Mouse (Mus musculus): ENCODE results near the gene Rarb.

Gene Rarb

DNA sequence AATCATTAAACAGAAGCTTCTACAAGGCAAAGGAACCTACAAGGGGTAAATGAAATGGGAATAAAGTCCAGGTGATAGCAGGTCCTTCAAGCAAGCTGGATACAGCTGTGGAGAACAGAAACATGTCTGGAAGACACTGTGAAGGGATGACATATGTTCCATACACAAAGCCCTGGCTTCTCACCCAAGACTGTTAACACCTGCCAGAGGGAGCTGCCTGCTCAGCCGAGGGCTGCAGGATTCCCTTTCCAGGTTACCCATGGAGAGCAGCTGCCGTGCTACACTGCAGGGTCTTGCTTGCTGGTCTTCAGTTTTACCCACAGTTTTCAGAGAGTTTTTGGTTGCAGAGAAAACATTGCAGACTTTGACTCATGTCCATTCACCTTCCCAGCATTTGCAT, 290.3 kb downstream of the Rarb start:
- DNase-seq (ENCODE audit: low spot score in 2 of 2): no peak

DNA sequence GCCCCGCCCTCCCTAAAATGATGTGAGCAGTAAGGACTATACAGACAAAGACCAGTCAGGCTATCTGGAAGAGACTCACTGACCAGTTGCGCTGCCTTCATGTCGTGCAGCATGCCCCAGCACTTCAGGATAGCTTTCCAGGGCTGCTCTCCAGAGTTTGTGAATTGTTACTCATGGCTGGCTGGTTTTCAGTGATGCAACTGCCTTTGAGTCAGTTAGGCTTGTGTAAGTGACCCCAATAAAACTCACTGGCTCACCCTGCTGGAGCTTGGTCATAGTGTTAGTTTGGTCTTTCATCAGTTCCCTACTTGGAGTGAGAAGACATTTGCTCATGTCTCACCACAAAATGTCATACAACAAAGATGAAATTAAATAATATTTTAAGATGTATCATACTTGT, 292.8 kb downstream of the Rarb start:
- no peak for DNase-seq (ENCODE audit: low spot score in 2 of 2)

DNA sequence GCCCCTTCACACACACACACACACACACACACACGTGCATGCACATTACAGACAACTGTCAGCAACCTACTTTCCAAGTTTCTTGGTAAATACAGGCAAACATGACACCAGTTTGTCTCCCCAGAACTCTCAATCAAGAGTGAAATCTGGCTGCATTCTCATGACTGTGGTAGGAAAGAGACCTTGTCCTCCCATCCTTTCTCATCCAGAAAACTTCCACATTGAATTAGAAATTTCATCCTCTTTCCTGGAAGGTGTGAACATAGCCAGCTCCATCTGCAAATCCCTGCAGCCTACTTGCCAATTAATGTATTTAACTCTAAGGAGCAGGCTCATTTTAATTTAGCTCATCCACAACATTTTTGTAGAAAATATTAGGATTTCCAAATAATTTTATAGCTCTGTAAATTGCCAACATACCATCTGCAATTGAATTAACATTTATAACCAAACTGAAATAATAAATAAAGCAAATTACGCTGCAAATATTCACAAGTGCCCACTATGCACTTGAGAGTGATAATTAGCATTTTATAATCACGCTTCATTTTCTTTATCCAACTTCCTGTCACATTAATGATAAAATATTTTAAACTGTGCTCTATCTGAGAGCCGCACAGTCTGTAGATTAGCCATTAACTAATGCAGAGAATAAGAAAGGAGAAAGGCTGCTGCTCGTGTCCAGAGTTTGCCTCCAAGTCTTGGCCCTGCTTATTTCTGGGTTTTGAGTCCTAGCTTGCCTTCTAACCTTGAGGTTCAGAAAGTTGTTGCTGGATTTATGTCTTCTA, 293.6 kb downstream of the Rarb start:
- no peak for DNase-seq (ENCODE audit: low spot score in 2 of 2)

DNA sequence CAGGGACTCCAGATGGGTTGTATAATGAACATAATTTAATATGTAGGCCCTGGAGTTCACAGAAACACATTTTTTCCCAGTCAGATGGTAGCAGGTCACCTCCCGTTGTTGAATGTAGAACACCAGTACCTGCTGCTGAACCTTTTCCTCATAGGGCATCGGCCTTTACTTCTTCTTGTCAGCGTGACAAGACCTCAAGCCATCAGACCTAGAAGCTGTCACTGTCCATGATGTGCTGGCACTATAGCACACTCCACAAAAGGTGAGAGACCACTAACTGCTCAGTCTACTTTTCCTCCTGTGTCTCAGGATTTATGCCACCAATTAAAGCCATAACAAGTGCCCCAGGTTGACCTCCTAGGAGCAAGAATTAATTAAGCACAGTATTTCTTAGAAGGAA, 296.1 kb downstream of the Rarb start:
- DNase-seq (ENCODE audit: low spot score in 2 of 2): no peak

DNA sequence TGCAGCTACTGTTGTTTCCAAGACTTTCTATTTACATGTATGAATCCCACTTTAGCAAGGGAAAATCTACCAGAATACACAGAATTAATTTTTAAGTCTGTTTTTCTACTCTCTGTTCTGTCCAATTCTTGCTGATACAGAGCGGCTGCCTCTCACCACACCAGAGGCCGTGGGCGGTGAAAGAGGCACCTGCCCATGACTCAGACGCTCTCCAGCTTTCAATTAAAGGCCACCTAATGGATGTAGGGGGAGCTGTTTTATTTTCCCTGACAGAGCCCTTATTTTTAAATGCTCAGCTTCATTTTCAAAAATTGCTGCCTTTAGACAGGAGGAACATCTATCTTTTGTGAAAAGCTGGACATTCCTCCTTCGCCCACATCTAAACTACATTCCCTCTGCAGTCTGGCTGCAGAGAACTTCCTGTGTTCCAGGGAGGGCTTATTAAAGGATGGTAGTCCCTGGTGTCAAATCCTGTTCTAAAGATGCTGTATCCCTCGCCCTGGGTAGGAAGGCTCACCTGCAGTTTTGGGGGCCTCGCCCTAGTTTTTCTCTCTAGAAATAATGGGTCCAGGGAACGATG, 299.3 kb downstream of the Rarb start:
- DNase-seq (ENCODE audit: low spot score in 2 of 2): no peak

DNA sequence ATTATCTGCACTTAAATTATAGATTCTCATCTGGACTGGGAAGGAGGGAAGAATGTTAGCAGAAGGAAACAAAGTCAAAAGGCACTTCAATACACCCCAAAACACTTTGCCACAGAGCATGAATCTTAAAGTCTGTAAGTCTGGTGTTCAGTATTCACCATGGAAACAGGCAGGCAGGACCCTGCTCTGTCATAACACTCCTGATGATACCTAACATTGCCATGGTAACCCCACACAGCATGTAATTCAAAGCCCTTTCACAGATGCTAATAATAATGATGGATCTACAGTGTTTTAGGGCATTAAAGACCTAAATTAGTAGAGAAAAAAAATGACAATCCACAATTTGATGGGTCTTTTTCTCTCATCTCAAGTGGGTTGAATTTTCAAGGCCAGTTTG, 301.0 kb downstream of the Rarb start:
- DNase-seq (ENCODE audit: low spot score in 2 of 2): no peak

DNA sequence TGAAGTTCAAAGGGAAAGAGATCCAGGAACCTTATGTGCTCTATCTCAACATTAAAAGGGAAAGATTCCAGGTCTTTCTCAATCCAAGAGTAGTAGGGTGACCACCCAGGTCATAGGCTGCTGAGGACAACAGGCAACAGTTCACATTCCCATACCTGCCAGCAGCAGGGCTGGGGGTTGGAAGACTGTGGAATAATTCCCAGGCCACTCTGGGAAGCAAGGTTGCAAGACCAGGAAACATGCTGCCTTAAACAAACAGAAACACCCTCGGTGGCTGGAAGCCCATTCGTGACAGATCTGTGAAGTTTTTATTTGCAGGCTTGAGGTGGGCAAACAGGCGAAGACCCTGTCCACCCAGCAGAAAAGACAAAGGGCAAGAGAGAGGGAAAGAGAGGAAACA, 303.2 kb downstream of the Rarb start:
- DNase-seq (ENCODE audit: low spot score in 2 of 2): no peak

DNA sequence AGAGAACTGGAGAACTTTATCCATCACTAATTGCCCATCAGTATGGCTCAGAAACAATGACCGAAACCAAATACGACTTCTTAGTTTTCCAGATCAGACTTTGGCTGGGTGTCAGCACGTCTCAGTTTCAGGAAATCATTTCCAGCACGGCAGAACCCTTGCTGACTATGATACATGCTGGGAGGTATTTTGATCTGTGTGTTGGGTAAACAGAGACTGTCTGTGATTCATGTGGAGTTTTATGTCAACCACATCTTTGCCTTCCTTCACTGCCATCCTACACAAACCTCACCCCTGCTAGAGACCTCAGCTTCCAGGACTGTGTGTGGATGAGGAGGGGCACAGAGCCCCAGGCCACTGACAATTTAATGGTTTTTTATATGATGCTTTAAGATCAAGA, 308.4 kb downstream of the Rarb start:
- DNase-seq (ENCODE audit: low spot score in 2 of 2): no peak

DNA sequence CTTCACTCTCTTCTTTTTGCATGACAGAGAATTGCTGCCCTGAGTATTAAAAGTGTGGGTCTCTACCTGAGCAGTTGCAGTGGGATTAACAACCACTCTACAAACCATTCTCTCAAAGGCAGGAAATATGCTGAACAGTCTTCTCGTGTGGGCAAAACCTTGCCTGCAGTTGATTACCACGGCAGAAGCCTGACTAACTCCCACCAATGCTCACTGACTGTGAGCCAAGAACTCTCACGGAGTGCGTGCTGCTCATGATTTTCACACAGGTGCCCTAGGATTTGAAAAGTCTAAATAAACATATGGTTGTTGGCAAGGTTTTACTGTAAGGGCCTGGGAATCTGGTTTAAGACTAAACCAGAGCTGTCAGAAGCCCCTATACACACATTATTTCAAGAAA, 309.1 kb downstream of the Rarb start:
- no peak for DNase-seq (ENCODE audit: low spot score in 2 of 2)

DNA sequence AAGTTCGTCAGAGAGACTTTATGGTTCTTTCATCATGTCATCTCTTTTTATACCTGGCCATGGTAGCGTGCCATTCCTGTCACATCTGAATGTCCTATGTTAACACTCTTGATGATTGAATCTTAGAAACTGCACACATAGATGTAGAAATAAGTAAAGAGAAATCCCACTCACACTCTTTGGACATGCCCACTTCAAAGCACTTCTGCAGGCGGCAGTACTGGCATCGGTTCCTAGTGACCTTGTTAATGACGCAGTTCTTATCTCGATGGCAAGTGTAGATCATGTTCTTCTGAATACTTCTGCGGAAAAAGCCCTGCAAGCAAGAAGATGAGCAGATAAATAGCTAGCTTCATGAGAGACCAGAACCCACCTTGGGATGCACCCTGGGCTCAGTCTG, 310.2 kb downstream of the Rarb start:
- DNase-seq (ENCODE audit: low spot score in 2 of 2): no peak

DNA sequence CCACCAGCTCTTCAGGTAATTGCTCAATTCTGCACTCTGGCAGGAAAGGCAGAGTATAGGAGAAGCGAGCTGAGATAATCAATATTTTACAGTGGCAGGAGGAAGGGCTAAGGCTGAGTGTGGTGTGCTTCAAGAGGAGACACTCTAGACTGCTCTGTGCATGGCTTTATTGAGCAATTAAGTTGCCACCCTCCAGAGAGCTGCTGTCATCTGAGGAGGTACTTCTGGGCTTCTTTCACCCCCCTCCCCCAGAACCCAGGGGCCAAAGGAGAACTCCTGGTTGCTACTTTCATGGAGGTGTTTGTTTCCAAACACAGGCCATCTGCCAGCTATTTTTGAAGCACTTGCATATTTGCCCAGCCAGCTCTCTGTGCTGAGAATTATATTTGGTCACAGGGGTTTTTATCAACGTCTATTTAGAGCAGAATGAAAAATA, 321.7 kb downstream of the Rarb start:
- DNase-seq (ENCODE audit: low spot score in 2 of 2): no peak

DNA sequence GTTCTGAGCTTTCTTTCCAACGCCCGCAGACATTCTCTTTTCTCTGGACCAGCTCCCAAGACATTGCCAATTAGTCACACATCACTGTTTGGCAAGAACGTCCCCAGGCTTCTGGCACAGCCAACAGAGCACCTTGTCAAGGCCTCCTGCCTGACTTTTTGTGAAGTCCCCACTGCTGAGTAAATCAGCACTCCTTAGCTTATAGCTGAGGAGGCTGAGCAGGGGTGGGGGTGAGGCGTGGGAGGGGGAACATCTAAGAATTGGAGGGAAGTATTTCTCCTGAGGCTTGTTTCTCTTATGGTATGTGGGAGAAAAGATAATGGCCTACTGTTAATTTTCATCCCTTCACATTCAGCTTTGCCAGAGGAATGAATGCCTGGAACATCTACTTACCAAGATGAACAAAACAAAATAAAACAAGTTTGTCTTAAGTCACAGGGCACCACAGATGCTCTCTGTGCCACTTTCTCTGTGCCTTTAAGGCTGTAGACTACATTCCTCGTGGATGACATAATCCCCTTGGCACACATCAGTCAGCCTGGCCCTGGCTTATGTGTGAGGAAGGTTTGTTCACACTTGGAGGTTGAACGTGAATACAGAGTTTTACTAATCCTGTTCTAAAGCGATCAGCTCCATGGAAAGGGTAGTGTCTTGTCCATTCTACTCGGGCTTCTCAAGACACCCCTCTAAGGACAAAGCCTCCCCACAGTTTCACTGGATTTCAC, 335.1 kb downstream of the Rarb start:
- DNase-seq (ENCODE audit: low spot score in 2 of 2): no peak

DNA sequence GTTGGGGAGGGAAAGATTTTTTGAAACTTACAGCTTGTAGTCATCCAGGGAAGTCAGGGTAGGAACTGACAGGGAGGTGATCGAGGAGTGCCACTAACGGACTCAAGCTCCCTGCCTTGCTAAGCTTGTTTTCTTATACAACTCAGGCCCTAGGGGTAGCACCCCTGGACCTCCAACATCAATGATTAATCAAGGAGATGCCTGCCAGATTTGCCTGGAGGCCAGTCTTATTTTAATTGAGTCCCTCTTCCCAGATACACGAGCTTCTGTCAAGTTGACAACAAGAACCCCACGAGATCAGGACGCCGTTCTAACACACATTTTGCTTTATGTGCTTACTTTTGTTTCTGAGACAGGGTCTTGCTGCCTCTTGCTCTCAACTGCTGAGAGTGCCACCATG, 338.3 kb downstream of the Rarb start:
- no peak for DNase-seq (ENCODE audit: low spot score in 2 of 2)

DNA sequence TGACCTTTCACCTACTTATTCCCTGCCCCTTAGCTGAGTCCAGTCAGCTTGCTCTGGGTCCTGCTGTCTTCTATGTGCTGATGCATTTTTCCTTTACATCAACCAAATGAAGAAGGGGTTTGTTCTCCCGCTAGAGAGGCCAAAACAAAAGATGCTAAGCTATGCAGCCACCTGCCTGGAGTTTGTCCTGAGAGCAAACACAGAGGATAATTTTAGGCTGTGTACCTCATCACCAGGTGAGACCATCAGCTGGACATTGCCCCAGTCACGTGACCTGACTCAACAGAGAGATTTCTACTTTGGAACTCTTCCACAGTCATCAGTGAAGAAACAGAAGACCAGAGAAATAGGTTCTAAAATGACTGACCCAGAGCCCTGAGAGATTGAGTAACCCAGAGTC, 339.4 kb downstream of the Rarb start:
- DNase-seq (ENCODE audit: low spot score in 2 of 2): no peak

DNA sequence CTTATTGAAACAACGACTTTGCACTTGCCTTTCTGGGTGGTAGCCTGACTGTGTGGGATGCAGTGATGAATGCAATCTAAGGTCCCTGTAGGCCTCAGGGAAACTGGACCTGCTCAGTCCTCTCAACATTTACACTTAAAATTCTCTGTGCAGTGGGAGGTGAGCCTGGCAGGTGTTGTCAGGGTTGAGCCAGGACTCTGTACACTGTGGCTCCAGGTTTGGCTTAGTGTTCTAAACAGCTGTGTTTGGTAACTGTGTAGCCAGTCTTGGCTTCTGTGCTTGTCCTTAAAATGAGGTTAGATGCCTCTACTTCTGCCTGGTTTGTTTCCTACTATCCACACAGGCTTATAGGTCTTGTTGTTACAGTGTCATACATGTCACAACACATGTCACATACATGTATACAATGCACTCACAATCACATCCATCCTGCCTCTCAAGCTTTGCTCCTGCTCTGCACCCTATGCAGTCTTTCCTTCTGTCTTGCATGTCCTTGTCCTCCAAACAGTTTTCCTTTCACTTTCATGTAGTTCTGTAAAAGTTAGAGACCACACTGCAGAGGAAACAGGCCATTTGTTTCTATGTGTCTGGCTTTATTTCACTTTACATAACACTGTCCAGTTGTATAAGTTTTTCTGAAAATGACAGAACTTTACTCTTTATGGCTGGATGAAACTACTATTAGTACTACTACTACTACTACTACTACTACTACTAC, 340.2 kb downstream of the Rarb start:
- no peak for DNase-seq (ENCODE audit: low spot score in 2 of 2)

DNA sequence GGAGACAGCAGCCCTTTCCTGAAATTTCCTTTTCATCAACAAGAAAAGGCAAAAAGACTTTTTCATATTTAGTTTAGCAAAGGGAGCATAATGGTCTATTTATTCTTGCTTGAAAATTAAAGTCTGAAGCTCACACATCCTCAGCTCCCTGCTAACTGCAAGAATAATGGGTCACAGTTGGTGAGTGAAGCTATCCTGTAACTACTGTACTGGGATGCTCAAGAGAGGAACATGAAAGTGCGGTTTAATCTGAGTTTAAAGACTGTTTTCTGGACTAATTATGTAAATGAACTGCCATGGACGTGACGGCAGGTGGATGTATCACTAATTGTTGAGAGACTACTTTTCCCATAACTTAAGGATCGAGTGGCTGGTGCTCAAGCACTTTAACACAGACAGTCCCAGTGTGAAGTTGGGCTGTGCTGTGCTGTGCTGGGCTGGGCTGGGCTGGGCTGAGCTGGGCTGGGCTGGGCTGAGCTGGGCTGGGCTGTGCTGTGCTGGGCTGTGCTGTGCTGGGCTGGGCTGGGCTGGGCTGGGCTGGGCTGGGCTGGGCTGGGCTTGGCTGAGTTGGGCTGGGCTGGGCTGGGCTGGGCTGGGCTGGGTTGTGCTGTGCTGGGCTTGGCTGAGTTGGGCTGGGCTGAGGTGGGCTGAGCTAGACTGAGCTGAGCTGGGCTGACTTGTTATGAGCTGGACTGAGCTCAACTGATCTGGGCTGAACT, 370.5 kb downstream of the Rarb start:
- no peak for DNase-seq (ENCODE audit: low spot score in 2 of 2)

DNA sequence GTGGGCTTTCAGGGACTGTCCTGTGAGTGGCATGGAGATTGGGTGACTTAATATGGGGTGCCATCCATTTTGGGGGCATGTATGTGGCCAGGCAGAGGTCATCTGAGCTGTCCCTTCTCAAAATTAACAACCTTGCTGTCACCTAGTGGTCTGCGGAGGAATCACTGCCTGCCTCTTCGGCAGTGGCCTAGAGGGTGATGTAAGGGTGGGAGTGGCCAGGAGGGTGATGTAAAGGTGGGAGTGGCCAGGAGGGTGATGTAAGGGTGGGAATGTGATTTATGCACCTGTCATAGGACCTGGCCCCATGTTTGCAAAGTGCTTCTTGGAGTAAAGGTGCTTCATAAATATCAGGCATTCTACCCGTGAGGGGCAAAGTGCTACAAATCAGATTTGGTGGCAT, 371.4 kb downstream of the Rarb start:
- DNase-seq (ENCODE audit: low spot score in 2 of 2): no peak

DNA sequence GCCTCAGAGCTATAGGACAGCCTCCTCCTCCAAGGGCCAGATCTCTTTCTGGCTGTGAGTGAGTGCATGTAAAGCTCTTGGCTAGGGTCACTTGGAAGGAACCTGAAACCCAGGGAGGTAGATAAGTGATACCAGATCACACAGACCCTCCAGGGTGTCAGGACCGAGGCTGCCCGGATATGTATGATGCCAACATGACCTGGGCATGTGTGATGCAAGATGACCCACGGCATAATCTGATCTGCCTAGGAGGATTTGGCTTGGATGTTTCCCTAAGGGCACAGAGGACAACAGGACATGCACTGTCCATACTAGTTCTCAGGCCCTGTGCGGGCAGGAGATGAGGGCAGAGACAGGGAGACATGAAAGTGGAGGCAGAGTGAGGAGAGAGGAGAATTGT, 374.1 kb downstream of the Rarb start:
- no peak for DNase-seq (ENCODE audit: low spot score in 2 of 2)

DNA sequence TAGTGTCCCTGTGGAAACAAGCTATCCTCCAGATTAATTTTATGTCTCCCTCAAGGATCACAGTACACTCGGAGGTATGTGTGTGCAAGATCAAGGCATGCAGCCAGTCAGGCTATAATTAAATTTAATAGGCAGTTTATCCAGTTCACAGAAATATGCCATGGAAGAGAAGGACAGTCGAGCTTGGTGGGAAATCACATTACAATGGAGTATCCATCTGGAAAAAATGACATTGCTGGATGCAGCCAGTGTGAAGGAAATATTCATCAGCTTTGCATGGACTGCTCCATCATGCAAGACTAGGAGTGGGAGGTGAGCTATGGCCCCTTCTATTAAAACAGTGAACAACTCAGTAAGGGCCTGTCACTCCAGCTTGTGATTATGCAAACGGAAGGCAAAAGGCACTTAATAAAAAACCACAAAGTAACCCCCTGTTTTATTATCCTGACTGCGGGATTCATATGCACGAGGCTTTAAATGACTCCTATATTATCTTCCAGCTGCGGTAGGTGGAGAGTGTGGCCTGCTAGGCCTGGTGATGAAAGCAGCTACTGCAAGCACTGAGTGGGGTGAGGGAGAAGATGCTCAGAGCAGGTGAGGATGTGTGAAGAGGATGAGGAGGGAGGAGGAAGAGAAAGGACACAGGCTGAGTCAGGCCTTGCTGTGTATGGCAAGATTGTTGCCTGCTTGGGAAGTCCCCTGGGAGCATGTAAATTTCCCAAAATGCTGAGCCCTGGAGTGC, 379.4 kb downstream of the Rarb start:
- no peak for DNase-seq (ENCODE audit: low spot score in 2 of 2)

DNA sequence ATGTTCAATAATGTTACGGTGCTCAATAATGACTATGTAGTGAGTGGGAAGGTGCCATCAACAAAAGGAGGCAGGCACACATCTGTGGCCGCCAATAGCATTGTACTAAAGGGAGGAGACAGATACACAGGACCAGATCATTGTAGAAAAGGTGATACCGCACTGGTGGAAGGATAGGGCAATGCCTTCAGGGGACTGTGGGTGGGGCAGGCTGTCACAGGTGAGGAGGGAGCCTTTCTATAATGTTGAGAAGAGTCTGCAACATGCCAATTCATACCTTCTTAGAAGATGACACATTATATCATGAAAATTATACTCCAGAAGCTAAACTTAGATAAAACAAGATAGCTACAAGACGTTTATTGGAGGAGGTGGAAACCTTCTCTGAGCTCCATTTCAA, 381.6 kb downstream of the Rarb start:
- no peak for DNase-seq (ENCODE audit: low spot score in 2 of 2)
